Mouse (Mus musculus) brain, adult 10 weeks (tissue): ENCODE results near the gene Impdh1. TPM values are rescaled to one million over a fixed set of nuclear protein-coding genes. Genes with fewer than 3 reads are reported as not detected.

Experiments used
- polyA plus RNA-seq: library from polyadenylated mRNA; stranded (reverse); fragments of 350-450 nt; fragmentation: Illumina TruSeq; extraction: RNeasy Lipid Tissue Mini Kit (QIAGEN cat#74804); gene quantifications from one replicate; pipeline ENCODE4 v1.2.3, GENCODE M21; 2015; ENCODE audit warnings: low read depth, low replicate concordance

The Impdh1 gene
- 49.9 TPM for polyA plus RNA-seq

GRCm38 (mm10) chr6:29215881-29216501, at the start of gene Impdh1:
Impdh1 (minus strand) TSS chr6:29216364.

GRCm38 (mm10) chr6:29178888-29179658, 37.1 kb downstream of the Impdh1 start, which contains the start of gene Prrt4:
Prrt4 (minus strand) TSS chr6:29179584.

GRCm38 (mm10) chr6:29164314-29165244, 51.6 kb downstream of the Impdh1 start, which contains the start of gene Rbm28:
Rbm28 (minus strand) TSS chr6:29165006.

Other genes starting within 250 kb of the Impdh1 start
- gene Lep, start 156.1 kb downstream of the Impdh1 start, polyA plus RNA-seq: not detected
- 41.4 TPM for gene Rbm28, start 51.4 kb downstream of the Impdh1 start, polyA plus RNA-seq
- 1.5 TPM for gene Prrt4, start 36.8 kb downstream of the Impdh1 start, polyA plus RNA-seq
- gene Hilpda, start 56.1 kb upstream of the Impdh1 start, polyA plus RNA-seq: 14.4 TPM
- 1.3 TPM for gene Fam71f2, start 63.2 kb upstream of the Impdh1 start, polyA plus RNA-seq
- gene Fam71f1, start 102.8 kb upstream of the Impdh1 start, polyA plus RNA-seq: not detected
- gene Calu, start 131.7 kb upstream of the Impdh1 start, polyA plus RNA-seq: 81.0 TPM
- gene Opn1sw, start 172.1 kb upstream of the Impdh1 start, polyA plus RNA-seq: not detected
- 123 TPM for gene Ccdc136, start 179.9 kb upstream of the Impdh1 start, polyA plus RNA-seq
- gene Flnc, start 216.9 kb upstream of the Impdh1 start, polyA plus RNA-seq: 0.92 TPM